Mouse (Mus musculus) G1E (cell line): ENCODE measurements around the gene Cbr3. TPM values are rescaled to one million over a fixed set of nuclear protein-coding genes. Genes with fewer than 3 reads are reported as not detected.

Source experiments
- ATAC-seq: 2 replicates; pipeline ENCODE4 v1.8.0; 2016; ENCODE audit warnings: mild to moderate bottlenecking; ENCODE audit not compliant: insufficient number of reproducible peaks, poor library complexity, low FRiP score, severe bottlenecking; ENCODE audit errors: extremely low read depth
- DNase-seq: peaks from one replicate; pipeline ENCODE4 v3.0.0; 2012; ENCODE audit warnings: low spot score
- H3K27me3 ChIP-seq: 2 replicates; pipeline ENCODE4 v1.6.1; 2012; ENCODE audit warnings: mild to moderate bottlenecking, low read length, inconsistent platforms; ENCODE audit not compliant: insufficient read depth
- H3K36me3 ChIP-seq: replicated peaks from 2 replicates; pipeline ENCODE3; 2012; ENCODE audit warnings: mild to moderate bottlenecking, inconsistent platforms
- H3K4me1 ChIP-seq: 2 replicates; pipeline ENCODE4 v1.6.1; 2012; ENCODE audit warnings: low read depth, low read length, inconsistent platforms, mixed read lengths; ENCODE audit not compliant: insufficient read depth
- H3K4me3 ChIP-seq: 2 replicates; pipeline ENCODE4 v1.5.1; 2012; ENCODE audit warnings: low read depth, mild to moderate bottlenecking, inconsistent platforms, low read length, moderate library complexity, mixed read lengths
- H3K9me3 ChIP-seq: replicated peaks from 2 replicates; pipeline ENCODE4 v1.6.1; 2012; ENCODE audit warnings: inconsistent platforms
- CTCF ChIP-seq: IDR thresholded peaks from 2 replicates; pipeline ENCODE4 v1.5.1; 2012; ENCODE audit warnings: low read depth, low read length, inconsistent platforms, mixed read lengths
- GATA1 ChIP-seq: IDR thresholded peaks from 2 replicates; pipeline ENCODE4 v1.6.1; 2012; ENCODE audit warnings: borderline replicate concordance, low read length, inconsistent platforms, mixed read lengths
- GATA2 ChIP-seq: IDR thresholded peaks from 2 replicates; pipeline ENCODE4 v1.6.1; 2012; ENCODE audit warnings: low read depth, low read length, inconsistent platforms, borderline replicate concordance
- POLR2AphosphoS5 ChIP-seq: IDR thresholded peaks from 2 replicates; pipeline ENCODE4 v1.6.1; 2012; ENCODE audit warnings: low read depth, low read length, inconsistent platforms; ENCODE audit not compliant: insufficient replicate concordance
- TAL1 ChIP-seq: conservative IDR thresholded peaks from 2 replicates; pipeline ENCODE4 v1.6.1; 2012; ENCODE audit warnings: low read depth, low read length, inconsistent platforms, mixed read lengths
- polyA plus RNA-seq: library from polyadenylated mRNA; stranded (reverse); fragments of >175 nt; gene quantifications from 2 replicates; pipeline ENCODE4 v1.2.3, GENCODE M21; 2012
- total RNA-seq, 2 experiments: library from RNA; stranded (forward) in 1 of 2; stranded (reverse) in 1 of 2; fragments of 200-1000 nt in 1 of 2; fragments of >200 nt in 1 of 2; fragmentation: Nextera tagmentation in 1 of 2; gene quantifications; 2 replicates each; pipeline ENCODE4 v1.2.3; 2014 to 2017

The Cbr3 gene
- total and polyA plus RNA-seq, 3 experiments: not detected

GRCm38 (mm10) chr16:93728676-93729075, 45.7 kb downstream of the Cbr3 start:
- DNase-seq (no peak), ATAC-seq (no peak)
- H3K36me3 ChIP-seq: no peaks in the 10 kb centered on the region
- H3K4me1 ChIP-seq: no peaks in the 10 kb centered on the region
- H3K27me3 ChIP-seq: peaks cover 16% of the 10 kb centered on the region; the same call in 1 of the 2 replicates
- no peak for TF ChIP-seq CTCF
- TF ChIP-seq TAL1: no peak
- TF ChIP-seq GATA1: no peak
- TF ChIP-seq POLR2AphosphoS5: no peak
- no peak for TF ChIP-seq GATA2
- no peak overlapping the region for H3K4me3 ChIP-seq
- no peaks in the 10 kb centered on the region for H3K9me3 ChIP-seq

GRCm38 (mm10) chr16:93729801-93730721, 47.0 kb downstream of the Cbr3 start:
- TF ChIP-seq CTCF: no peak
- no peaks in the 10 kb centered on the region for H3K4me1 ChIP-seq
- DNase-seq (no peak), ATAC-seq (no peak)
- H3K9me3 ChIP-seq: no peaks in the 10 kb centered on the region
- peaks cover 16% of the 10 kb centered on the region; the same call in 1 of the 2 replicates for H3K27me3 ChIP-seq
- H3K4me3 ChIP-seq: no peak overlapping the region
- no peaks in the 10 kb centered on the region for H3K36me3 ChIP-seq

GRCm38 (mm10) chr16:93731310-93731709, 48.3 kb downstream of the Cbr3 start:
- H3K27me3 ChIP-seq: peaks cover 17% of the 10 kb centered on the region; the same call in 1 of the 2 replicates
- H3K9me3 ChIP-seq: no peaks in the 10 kb centered on the region
- TF ChIP-seq TAL1: no peak
- no peak for TF ChIP-seq CTCF
- no peak for TF ChIP-seq POLR2AphosphoS5
- no peak for TF ChIP-seq GATA2
- TF ChIP-seq GATA1: no peak
- no peak overlapping the region for H3K4me3 ChIP-seq
- no peaks in the 10 kb centered on the region for H3K4me1 ChIP-seq
- H3K36me3 ChIP-seq: no peaks in the 10 kb centered on the region
- DNase-seq (no peak), ATAC-seq (no peak)

GRCm38 (mm10) chr16:93732875-93733569, 50.0 kb downstream of the Cbr3 start:
- H3K36me3 ChIP-seq: no peaks in the 10 kb centered on the region
- H3K4me1 ChIP-seq: no peaks in the 10 kb centered on the region
- H3K27me3 ChIP-seq: peaks cover 18% of the 10 kb centered on the region; the same call in 1 of the 2 replicates
- TF ChIP-seq POLR2AphosphoS5: no peak
- no peak for TF ChIP-seq TAL1
- TF ChIP-seq GATA2: no peak
- TF ChIP-seq CTCF: no peak
- no peak for TF ChIP-seq GATA1
- ATAC-seq (no peak), DNase-seq (no peak)
- H3K9me3 ChIP-seq: no peaks in the 10 kb centered on the region
- no peak overlapping the region for H3K4me3 ChIP-seq

GRCm38 (mm10) chr16:93739251-93739650, 56.2 kb downstream of the Cbr3 start:
- TF ChIP-seq GATA2 (no peak), TAL1 (no peak), GATA1 (no peak), POLR2AphosphoS5 (no peak), CTCF (no peak)
- Histone ChIP-seq H3K4me3 (no peak overlapping the region), H3K9me3 (no peaks in the 10 kb centered on the region), H3K36me3 (no peaks in the 10 kb centered on the region), H3K4me1 (no peaks in the 10 kb centered on the region), H3K27me3 (peaks cover 24% of the 10 kb centered on the region)
- no peak for ATAC-seq
- no peak for DNase-seq

Other genes with a start within 250 kb of the Cbr3 start
- 3.4 and 11.6 TPM in 2 replicates for gene Setd4, start 79.2 kb upstream of the Cbr3 start, total RNA-seq (2014; fragmentation: Nextera tagmentation)
- gene Setd4, start 79.2 kb upstream of the Cbr3 start, total RNA-seq (2017): 4.9 and 6.8 TPM in 2 replicates
- gene Setd4, start 79.2 kb upstream of the Cbr3 start, polyA plus RNA-seq: 1.9 and 2.6 TPM in 2 replicates
- gene Cbr1, start 77.4 kb upstream of the Cbr3 start, total RNA-seq (2014; fragmentation: Nextera tagmentation): 21.6 and 26.6 TPM in 2 replicates
- gene Cbr1, start 77.4 kb upstream of the Cbr3 start, total RNA-seq (2017): 20.5 and 23.4 TPM in 2 replicates
- gene Cbr1, start 77.4 kb upstream of the Cbr3 start, polyA plus RNA-seq: 46.9 and 57.7 TPM in 2 replicates
- gene Gm5678, start 55.1 kb upstream of the Cbr3 start, total RNA-seq (2014; fragmentation: Nextera tagmentation): 1.1 and 1.3 TPM in 2 replicates
- not detected in 2 replicates for gene Gm5678, start 55.1 kb upstream of the Cbr3 start, total RNA-seq (2017)
- gene Gm5678, start 55.1 kb upstream of the Cbr3 start, polyA plus RNA-seq: not detected in 2 replicates
- gene Dop1b, start 28.7 kb downstream of the Cbr3 start, total RNA-seq (2014; fragmentation: Nextera tagmentation): 1.3 and 3.2 TPM in 2 replicates
- gene Dop1b, start 28.7 kb downstream of the Cbr3 start, total RNA-seq (2017): 1.6 and 1.8 TPM in 2 replicates
- gene Dop1b, start 28.7 kb downstream of the Cbr3 start, polyA plus RNA-seq: 1.2 and 1.4 TPM in 2 replicates
- 88.5 and 109 TPM in 2 replicates for gene Morc3, start 148.9 kb downstream of the Cbr3 start, total RNA-seq (2014; fragmentation: Nextera tagmentation)
- gene Morc3, start 148.9 kb downstream of the Cbr3 start, total RNA-seq (2017): 73.5 and 76.3 TPM in 2 replicates
- gene Morc3, start 148.9 kb downstream of the Cbr3 start, polyA plus RNA-seq: 13.9 and 17.1 TPM in 2 replicates
- gene Chaf1b, start 200.7 kb downstream of the Cbr3 start, total RNA-seq (2014; fragmentation: Nextera tagmentation): 36.3 and 41.9 TPM in 2 replicates
- gene Chaf1b, start 200.7 kb downstream of the Cbr3 start, total RNA-seq (2017): 49.7 and 53.1 TPM in 2 replicates
- gene Chaf1b, start 200.7 kb downstream of the Cbr3 start, polyA plus RNA-seq: 50.3 and 67.9 TPM in 2 replicates